Mouse (Mus musculus) myocyte (in vitro differentiated cells): ENCODE results near the gene BC052040.

Source experiments
- MAX ChIP-seq: IDR thresholded peaks from one replicate; pipeline ENCODE4 v1.6.1; 2011; ENCODE audit warnings: low read depth, mild to moderate bottlenecking, control low read depth
- POLR2A ChIP-seq: IDR thresholded peaks from one replicate; pipeline ENCODE4 v1.6.1; 2011; ENCODE audit warnings: low read depth, mild to moderate bottlenecking, control low read depth, moderate library complexity; ENCODE audit not compliant: insufficient read length
- USF1 ChIP-seq: IDR thresholded peaks from one replicate; pipeline ENCODE4 v1.6.1; 2011; ENCODE audit warnings: low read depth, mild to moderate bottlenecking, control low read depth, moderate library complexity

- TF ChIP-seq POLR2A: no peak
- TF ChIP-seq MAX: no peak
- TF ChIP-seq USF1: no peak
Observed at GRCm38 (mm10) chr2:115725926-115726325, 144.4 kb downstream of the BC052040 start.
